Mouse (Mus musculus): Measurements from ENCODE around the gene Ppil1. TPM values are rescaled to one million over a fixed set of nuclear protein-coding genes. Genes with fewer than 3 reads are reported as not detected.

Gene Ppil1
- polyA plus RNA-seq, 1 experiment from 2014 or later, result 144 TPM

DNA sequence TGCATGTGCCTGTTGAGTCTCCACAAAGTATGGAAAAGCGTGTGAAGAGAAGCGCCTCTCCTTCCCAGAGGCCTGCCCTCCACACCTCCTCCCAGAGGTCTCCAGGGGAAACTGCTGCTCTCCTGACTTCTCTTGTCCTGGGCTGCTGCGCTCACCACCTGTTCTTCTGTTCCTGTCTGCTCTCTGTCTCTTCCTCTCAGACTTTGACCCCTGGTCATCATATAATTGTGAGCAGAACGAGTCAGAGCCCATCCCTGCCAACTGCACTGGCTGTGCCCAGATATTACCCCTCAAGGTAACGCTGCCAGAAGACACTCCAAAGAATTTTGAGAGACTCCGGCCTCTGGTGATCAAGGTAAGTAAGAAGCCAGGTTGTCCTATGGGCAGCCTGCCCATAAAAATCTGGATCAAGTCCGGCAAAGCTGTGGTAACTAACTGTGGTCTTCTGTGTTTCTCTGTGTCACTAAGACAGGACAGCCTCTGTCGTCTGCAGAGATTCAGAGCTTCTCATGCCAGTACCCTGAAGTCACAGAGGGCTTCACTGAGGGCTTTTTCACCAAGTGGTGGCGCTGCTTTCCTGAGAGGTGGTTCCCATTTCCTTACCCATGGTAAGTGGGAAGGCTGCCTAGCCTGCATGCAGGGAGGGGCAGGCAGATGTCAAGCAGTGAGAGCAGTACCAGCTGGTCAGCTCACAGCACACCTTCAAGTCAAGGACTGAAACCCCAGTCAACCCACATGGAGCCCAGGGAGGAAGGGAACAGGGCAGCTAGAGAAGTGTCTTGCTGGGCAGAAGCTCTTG is 30.0 kb upstream of the Ppil1 start:
- Histone ChIP-seq H3K4me1 (replicated peaks; ENCODE audit: control insufficient read depth, insufficient read depth, low read length) (peaks cover 6% of the 10 kb centered on the region), H3K9ac (ENCODE audit: low read length) (no peak overlapping the region), H3K9me3 (ENCODE audit: control insufficient read depth, low read length) (no peaks in the 10 kb centered on the region), H3K27ac (ENCODE audit: low read length) (no peak overlapping the region), H3K4me2 (ENCODE audit: low read depth, low read length) (no peak overlapping the region), H3K36me3 (ENCODE audit: control insufficient read depth, insufficient read depth, low read length) (peaks cover 7% of the 10 kb centered on the region; the same call in 1 of the 2 replicates), H3K27me3 (ENCODE audit: control insufficient read depth, insufficient read depth, low read depth, low read length) (no peaks in the 10 kb centered on the region), H3K4me3 (ENCODE audit: low read length) (no peak overlapping the region)
- 78% methylated on average over 9 of the region's 9 CpGs for WGBS
- ATAC-seq (ENCODE audit: low read depth), result no peak

DNA sequence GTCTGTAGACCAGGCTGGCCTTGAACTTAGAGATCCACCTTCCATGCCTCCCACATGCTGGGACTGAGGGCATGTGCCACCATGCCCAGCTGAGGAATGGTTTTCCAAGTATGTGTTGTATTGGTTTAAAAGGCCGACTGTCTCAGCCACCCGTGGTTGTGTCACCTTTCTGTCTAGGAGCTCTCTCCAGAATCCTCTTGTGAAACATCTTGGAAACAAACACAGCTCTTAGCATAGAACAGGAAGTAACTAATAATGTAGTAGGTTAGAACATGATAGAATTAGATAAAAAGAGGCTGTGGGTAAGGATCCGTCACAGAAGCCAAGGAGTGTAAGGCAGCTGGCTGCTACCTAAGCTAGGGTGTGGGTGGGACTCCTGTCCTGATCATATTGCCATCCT is 29.0 kb upstream of the Ppil1 start:
- no peaks in the 10 kb centered on the region for H3K9me3 ChIP-seq (ENCODE audit: control insufficient read depth, low read length)
- H3K4me3 ChIP-seq (ENCODE audit: low read length), result no peak overlapping the region
- H3K4me1 ChIP-seq (replicated peaks; ENCODE audit: control insufficient read depth, insufficient read depth, low read length), result peaks cover 5% of the 10 kb centered on the region
- H3K27me3 ChIP-seq (ENCODE audit: control insufficient read depth, insufficient read depth, low read depth, low read length), result no peaks in the 10 kb centered on the region
- no peak overlapping the region for H3K27ac ChIP-seq (ENCODE audit: low read length)
- WGBS, result 69% methylated on average over 3 of the region's 3 CpGs
- H3K9ac ChIP-seq (ENCODE audit: low read length), result no peak overlapping the region
- H3K36me3 ChIP-seq (ENCODE audit: control insufficient read depth, insufficient read depth, low read length), result peaks cover 7% of the 10 kb centered on the region; the same call in 1 of the 2 replicates
- H3K4me2 ChIP-seq (ENCODE audit: low read depth, low read length), result no peak overlapping the region
- no peak for ATAC-seq (ENCODE audit: low read depth)

DNA sequence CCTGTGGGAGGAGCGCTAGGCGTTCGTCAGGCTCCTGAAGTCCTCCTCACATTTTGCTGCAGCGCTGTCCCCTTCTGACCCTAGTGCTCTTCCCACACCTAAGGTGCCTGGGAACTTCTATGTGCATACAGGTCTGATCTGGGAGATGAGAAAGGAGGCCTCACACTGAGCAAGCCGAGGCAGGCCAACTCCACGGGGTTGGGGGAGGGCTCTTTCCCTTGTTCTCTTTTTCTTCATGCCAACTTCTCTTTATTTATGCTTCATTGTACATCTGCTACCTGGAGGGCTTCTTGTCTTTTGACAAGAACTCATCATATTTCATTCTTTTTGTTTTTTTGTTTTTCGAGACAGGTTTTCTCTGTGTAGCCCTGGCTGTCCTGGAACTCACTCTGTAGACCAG is 27.8 kb upstream of the Ppil1 start:
- WGBS, result 83% methylated on average over 7 of the region's 7 CpGs
- no peak for ATAC-seq (ENCODE audit: low read depth)

DNA sequence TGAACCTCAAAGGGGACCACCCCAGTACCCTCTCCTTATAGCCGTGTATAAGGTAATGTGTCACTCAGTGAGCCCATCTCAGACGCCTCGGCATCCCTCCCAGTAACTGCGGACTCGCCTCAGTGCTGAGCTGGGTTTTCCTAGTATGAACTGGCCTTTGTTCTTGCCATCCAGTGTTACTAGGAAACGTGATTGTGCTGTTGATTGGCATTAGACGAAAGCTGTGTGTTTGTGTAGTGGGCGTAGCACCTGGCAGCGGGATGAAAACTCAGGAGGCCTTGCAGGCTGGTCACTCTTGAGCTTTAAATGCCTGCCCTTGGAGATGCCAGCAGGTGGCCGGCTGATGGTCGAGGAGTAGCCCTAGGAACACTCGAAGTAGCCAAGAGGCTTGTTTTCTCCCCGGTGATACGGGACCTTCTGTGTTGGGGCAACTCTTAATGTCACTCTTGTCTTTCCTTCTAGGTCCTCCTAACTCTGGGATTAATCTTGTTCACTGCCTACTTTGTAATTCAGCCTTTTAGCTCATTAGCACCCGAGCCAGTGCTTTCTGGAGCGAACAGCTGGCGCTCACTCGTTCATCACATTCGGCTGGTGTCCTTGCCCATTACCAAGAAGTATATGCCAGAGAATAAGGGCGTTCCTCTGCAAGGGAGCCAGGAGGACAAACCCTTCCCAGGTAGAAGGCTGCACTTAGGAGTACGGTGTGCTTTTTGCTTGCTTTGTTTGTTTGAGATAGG is 18.4 kb upstream of the Ppil1 start:
- no peak overlapping the region for H3K4me3 ChIP-seq (ENCODE audit: low read length)
- H3K4me1 ChIP-seq (replicated peaks; ENCODE audit: control insufficient read depth, insufficient read depth, low read length), result peaks cover 4% of the 10 kb centered on the region; the same call in 1 of the 2 replicates
- no peak overlapping the region for H3K4me2 ChIP-seq (ENCODE audit: low read depth, low read length)
- H3K27me3 ChIP-seq (ENCODE audit: control insufficient read depth, insufficient read depth, low read depth, low read length), result no peaks in the 10 kb centered on the region
- ATAC-seq (ENCODE audit: low read depth), result no peak
- H3K9me3 ChIP-seq (ENCODE audit: control insufficient read depth, low read length), result no peaks in the 10 kb centered on the region
- 63% methylated on average over 21 of the region's 21 CpGs for WGBS
- no peak overlapping the region for H3K9ac ChIP-seq (ENCODE audit: low read length)
- H3K27ac ChIP-seq (ENCODE audit: low read length), result no peak overlapping the region
- H3K36me3 ChIP-seq (ENCODE audit: control insufficient read depth, insufficient read depth, low read length), result peaks cover 15% of the 10 kb centered on the region

More for the DNA sequence above, 27.8 kb upstream of the Ppil1 start:
- Histone ChIP-seq H3K9ac (ENCODE audit: low read length) (no peak overlapping the region), H3K9me3 (ENCODE audit: control insufficient read depth, low read length) (no peaks in the 10 kb centered on the region), H3K27ac (ENCODE audit: low read length) (no peak overlapping the region), H3K27me3 (ENCODE audit: control insufficient read depth, insufficient read depth, low read depth, low read length) (no peaks in the 10 kb centered on the region), H3K36me3 (ENCODE audit: control insufficient read depth, insufficient read depth, low read length) (peaks cover 7% of the 10 kb centered on the region; the same call in 1 of the 2 replicates), H3K4me2 (ENCODE audit: low read depth, low read length) (no peak overlapping the region), H3K4me3 (ENCODE audit: low read length) (no peak overlapping the region), H3K4me1 (replicated peaks; ENCODE audit: control insufficient read depth, insufficient read depth, low read length) (peaks cover 3% of the 10 kb centered on the region)

DNA sequence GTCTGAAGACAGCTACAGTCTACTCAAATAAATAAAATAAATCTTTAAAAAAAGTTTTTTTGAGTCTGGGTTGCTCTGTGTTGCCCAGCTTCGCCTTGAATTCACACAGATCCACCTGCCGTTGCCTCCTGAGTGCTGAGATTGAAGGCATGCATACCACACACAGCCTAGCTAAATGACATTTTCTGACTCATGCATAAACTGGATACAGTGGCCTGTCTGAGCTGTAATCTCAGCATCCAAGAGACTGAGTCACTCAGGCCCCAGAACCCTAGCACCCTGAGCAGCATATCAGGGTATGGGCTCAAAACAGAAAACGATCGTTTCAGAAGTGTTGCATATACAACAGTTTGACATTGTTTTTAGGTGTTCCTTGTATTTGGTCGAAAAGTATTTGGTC is 17.6 kb upstream of the Ppil1 start:
- no peak overlapping the region for H3K4me2 ChIP-seq (ENCODE audit: low read depth, low read length)
- 82% methylated on average over 5 of the region's 5 CpGs for WGBS

DNA sequence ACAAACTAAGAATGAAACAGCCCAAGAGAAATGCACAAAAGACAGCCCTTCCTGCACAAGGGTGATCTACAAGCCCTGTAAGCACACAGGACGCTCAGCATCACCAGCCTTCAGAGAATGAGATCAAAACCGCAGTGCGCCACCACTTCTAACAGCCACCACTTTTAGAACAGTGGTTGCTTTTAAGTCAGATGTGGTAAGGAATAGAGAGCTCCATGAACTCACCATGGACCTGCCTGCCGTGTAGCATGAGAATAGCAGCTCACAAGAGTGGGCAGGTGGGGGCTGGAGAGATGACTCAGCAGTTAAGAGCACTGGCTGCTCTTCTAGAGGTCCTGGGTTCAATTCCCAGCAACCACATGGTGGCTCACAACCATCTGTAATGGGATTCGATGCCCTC is 16.4 kb upstream of the Ppil1 start:
- no peaks in the 10 kb centered on the region for H3K27me3 ChIP-seq (ENCODE audit: control insufficient read depth, insufficient read depth, low read depth, low read length)
- 87% methylated on average over 5 of the region's 5 CpGs for WGBS
- no peak for ATAC-seq (ENCODE audit: low read depth)
- H3K4me1 ChIP-seq (replicated peaks; ENCODE audit: control insufficient read depth, insufficient read depth, low read length), result peaks cover 4% of the 10 kb centered on the region; the same call in 1 of the 2 replicates
- no peak overlapping the region for H3K9ac ChIP-seq (ENCODE audit: low read length)
- H3K36me3 ChIP-seq (ENCODE audit: control insufficient read depth, insufficient read depth, low read length), result peaks cover 15% of the 10 kb centered on the region
- H3K9me3 ChIP-seq (ENCODE audit: control insufficient read depth, low read length), result no peaks in the 10 kb centered on the region
- no peak overlapping the region for H3K27ac ChIP-seq (ENCODE audit: low read length)
- no peak overlapping the region for H3K4me3 ChIP-seq (ENCODE audit: low read length)
- H3K4me2 ChIP-seq (ENCODE audit: low read depth, low read length), result no peak overlapping the region

More for the DNA sequence above, 17.6 kb upstream of the Ppil1 start:
- Histone ChIP-seq H3K9me3 (ENCODE audit: control insufficient read depth, low read length) (no peaks in the 10 kb centered on the region), H3K4me1 (replicated peaks; ENCODE audit: control insufficient read depth, insufficient read depth, low read length) (peaks cover 4% of the 10 kb centered on the region; the same call in 1 of the 2 replicates), H3K36me3 (ENCODE audit: control insufficient read depth, insufficient read depth, low read length) (peaks cover 15% of the 10 kb centered on the region), H3K27me3 (ENCODE audit: control insufficient read depth, insufficient read depth, low read depth, low read length) (no peaks in the 10 kb centered on the region), H3K27ac (ENCODE audit: low read length) (no peak overlapping the region), H3K4me3 (ENCODE audit: low read length) (no peak overlapping the region), H3K9ac (ENCODE audit: low read length) (no peak overlapping the region)
- ATAC-seq (ENCODE audit: low read depth), result no peak

DNA sequence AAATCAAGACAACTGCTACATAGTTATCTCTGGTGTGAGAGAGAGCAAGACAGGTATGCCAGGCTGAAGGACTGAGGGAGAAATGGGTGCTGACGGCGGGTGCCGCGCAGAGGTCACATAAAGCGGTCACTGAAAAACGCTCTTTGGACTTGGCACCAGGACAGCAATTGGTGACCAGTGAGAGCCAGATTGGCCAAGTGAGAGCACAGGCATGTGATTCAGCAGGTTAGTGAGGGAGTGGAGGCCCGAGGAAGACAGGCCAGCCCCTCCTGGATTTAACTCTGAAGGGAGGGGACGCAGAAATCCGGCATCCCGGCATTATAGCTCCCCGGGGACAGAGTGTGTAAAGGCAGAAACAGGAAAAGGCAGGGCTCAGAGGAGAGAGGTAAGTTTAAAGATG is 9.9 kb upstream of the Ppil1 start:
- Histone ChIP-seq H3K4me2 (ENCODE audit: low read depth, low read length) (no peak overlapping the region), H3K27ac (ENCODE audit: low read length) (no peak overlapping the region), H3K4me3 (ENCODE audit: low read length) (no peak overlapping the region), H3K9ac (ENCODE audit: low read length) (no peak overlapping the region), H3K36me3 (ENCODE audit: control insufficient read depth, insufficient read depth, low read length) (no peaks in the 10 kb centered on the region), H3K4me1 (replicated peaks; ENCODE audit: control insufficient read depth, insufficient read depth, low read length) (peaks cover 12% of the 10 kb centered on the region), H3K27me3 (ENCODE audit: control insufficient read depth, insufficient read depth, low read depth, low read length) (no peaks in the 10 kb centered on the region), H3K9me3 (ENCODE audit: control insufficient read depth, low read length) (no peaks in the 10 kb centered on the region)
- no peak for ATAC-seq (ENCODE audit: low read depth)
- WGBS, result 71% methylated on average over 11 of the region's 11 CpGs

DNA sequence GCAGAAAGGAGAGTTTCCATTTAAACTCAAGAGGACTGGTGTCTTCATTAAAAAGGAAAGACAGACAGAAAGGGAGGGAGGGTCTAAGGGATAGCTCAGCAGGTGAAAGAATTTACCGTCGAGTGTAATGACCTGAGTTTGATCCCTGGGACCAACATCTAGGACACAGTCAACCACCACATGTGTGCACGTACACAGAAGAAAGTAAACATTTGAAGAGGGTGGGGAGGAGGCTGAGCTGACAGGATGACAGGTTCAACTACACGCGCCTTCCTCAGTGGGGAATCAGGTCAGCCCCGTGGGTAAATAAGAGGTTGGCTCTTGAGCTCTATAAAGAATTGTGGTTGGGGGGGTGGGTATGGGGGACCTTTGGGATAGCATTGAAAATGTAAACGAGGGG is 9.2 kb upstream of the Ppil1 start:
- H3K36me3 ChIP-seq (ENCODE audit: control insufficient read depth, insufficient read depth, low read length), result no peaks in the 10 kb centered on the region
- no peak overlapping the region for H3K4me3 ChIP-seq (ENCODE audit: low read length)
- 48% methylated on average over 7 of the region's 7 CpGs for WGBS
- no peak overlapping the region for H3K9ac ChIP-seq (ENCODE audit: low read length)
- no peak for ATAC-seq (ENCODE audit: low read depth)
- H3K9me3 ChIP-seq (ENCODE audit: control insufficient read depth, low read length), result no peaks in the 10 kb centered on the region
- H3K27ac ChIP-seq (ENCODE audit: low read length), result peak overlapping the region; percentile 38; the same call in 1 of the 2 replicates
- no peak overlapping the region for H3K4me2 ChIP-seq (ENCODE audit: low read depth, low read length)
- peaks cover 15% of the 10 kb centered on the region for H3K4me1 ChIP-seq (replicated peaks; ENCODE audit: control insufficient read depth, insufficient read depth, low read length)
- H3K27me3 ChIP-seq (ENCODE audit: control insufficient read depth, insufficient read depth, low read depth, low read length), result no peaks in the 10 kb centered on the region

DNA sequence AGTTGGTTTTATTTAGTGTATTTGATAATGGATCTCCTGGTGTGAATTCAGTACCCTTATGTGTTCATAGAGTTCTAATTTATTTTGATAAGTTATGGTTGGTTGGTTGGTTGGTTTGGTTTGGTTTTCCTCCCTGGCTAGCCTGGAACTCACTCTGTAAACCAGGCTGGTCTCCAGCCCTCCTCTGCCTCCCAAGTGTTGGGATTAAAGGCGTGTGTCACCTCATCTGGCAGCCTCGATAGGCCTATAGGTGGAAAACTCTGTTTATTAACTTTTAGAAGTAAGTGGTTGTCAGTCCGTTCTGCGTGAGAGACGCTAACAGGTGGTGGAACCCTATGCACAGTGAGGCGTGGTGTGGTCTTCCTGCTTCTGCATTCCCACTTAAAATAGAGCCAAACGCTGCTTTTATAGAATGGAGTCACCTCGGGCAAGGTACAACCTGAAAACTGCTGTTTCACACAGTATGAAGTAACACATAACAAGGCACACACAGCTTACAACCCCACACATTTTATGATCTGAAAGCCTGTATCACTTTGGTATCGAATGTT is 6.2 kb upstream of the Ppil1 start:
- H3K4me3 ChIP-seq (ENCODE audit: low read length), result no peak overlapping the region
- peak overlapping the region; percentile 48 for H3K4me2 ChIP-seq (ENCODE audit: low read depth, low read length)

More for the DNA sequence above, 6.2 kb upstream of the Ppil1 start:
- Histone ChIP-seq H3K9ac (ENCODE audit: low read length) (no peak overlapping the region), H3K4me1 (replicated peaks; ENCODE audit: control insufficient read depth, insufficient read depth, low read length) (peaks cover 14% of the 10 kb centered on the region), H3K36me3 (ENCODE audit: control insufficient read depth, insufficient read depth, low read length) (no peaks in the 10 kb centered on the region), H3K9me3 (ENCODE audit: control insufficient read depth, low read length) (no peaks in the 10 kb centered on the region), H3K27me3 (ENCODE audit: control insufficient read depth, insufficient read depth, low read depth, low read length) (no peaks in the 10 kb centered on the region), H3K27ac (ENCODE audit: low read length) (no peak overlapping the region)
- 87% methylated on average over 9 of the region's 9 CpGs for WGBS
- ATAC-seq (ENCODE audit: low read depth), result no peak
